Mouse (Mus musculus): ENCODE measurements around the gene Gm21988. TPM values are rescaled to one million over a fixed set of nuclear protein-coding genes. Genes with fewer than 3 reads are reported as not detected.

The Gm21988 gene
- polyA plus RNA-seq, 1 experiment from 2014 or later, result 10.7 TPM

DNA sequence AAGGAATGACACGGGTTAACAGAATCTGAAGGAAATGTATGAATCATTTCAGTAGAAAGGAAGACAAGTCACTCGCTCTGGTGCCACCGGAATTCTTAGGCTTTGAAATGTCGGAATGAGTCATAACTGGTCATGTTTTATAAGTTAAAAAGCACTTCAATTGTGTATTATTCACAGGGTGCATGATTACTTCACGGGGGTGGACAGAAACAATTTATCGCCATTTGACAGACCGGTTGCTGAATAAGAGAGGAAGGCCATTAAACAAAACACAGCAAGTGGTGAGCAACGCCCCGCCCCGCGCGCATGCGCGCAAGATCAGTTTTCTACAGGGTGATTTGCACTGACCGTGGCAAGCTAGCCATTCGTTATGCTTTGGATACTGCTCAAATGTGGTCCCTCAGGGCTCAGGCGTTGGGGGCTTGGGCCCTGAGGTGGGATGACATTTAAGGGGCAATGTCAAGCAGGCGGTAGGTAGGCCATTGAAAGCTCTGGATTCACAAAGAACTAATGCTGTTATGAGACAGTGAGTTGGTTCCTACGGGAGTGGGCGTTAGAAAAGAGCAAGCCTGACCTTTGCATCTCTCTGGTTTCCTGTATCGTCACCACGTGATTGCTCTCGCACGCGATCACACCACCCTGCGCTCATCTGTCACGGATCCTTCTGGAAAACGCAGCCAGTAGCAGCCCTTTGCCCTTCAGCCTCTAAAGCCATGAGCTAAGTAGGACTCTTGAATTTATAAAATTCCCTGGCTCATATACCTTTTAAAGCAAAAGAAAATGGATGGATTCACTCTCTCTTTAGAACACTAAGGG, 50.1 kb downstream of the Gm21988 start:
- no peak for DNase-seq (ENCODE audit: low spot score)
- H3K36me3 ChIP-seq, result no peaks in the 10 kb centered on the region
- no peaks in the 10 kb centered on the region for H3K4me1 ChIP-seq
- no peaks in the 10 kb centered on the region for H3K9me3 ChIP-seq (replicated peaks)
- no peak overlapping the region for H3K4me3 ChIP-seq
- 92% methylated on average over 28 of the region's 28 CpGs for WGBS
- no peak overlapping the region for H3K27ac ChIP-seq (replicated peaks)
- H3K27me3 ChIP-seq (ENCODE audit: low read depth, poor library complexity, severe bottlenecking), result no peaks in the 10 kb centered on the region

MicroRNAs encoded within 50 kb of the gene (microRNA counts, 519-probe panel; counts per million panel counts)
- not detected for microRNA mmu-miR-195
- microRNA mmu-miR-497, result not detected

Small RNAs within 50 kb of the gene (microRNA-seq; reads per million reads assigned to microRNA genes)
- gene Mir195a (362 reads per million, percentile 66 among the genes with 10 or more reads in this experiment), gene Mir497 (not detected), gene Mir497b (not detected)

Other genes starting within 250 kb of the Gm21988 start
- 409 and 454 TPM in 2 replicates for gene Gabarap, start 248.7 kb downstream of the Gm21988 start, polyA plus RNA-seq (2016; fragmentation: Nextera tagmentation; extraction: Ambion mirVana)
- gene Phf23, start 244.1 kb downstream of the Gm21988 start, polyA plus RNA-seq (2016; fragmentation: Nextera tagmentation; extraction: Ambion mirVana), result 95.1 and 96.3 TPM in 2 replicates
- 52.1 and 54.1 TPM in 2 replicates for gene Dvl2, start 239.2 kb downstream of the Gm21988 start, polyA plus RNA-seq (2016; fragmentation: Nextera tagmentation; extraction: Ambion mirVana)
- 42.2 and 48.6 TPM in 2 replicates for gene Acadvl, start 224.4 kb downstream of the Gm21988 start, polyA plus RNA-seq (2016; fragmentation: Nextera tagmentation; extraction: Ambion mirVana)
- 16.6 and 23.8 TPM in 2 replicates for gene Dlg4, start 222.9 kb downstream of the Gm21988 start, polyA plus RNA-seq (2016; fragmentation: Nextera tagmentation; extraction: Ambion mirVana)
- gene Asgr1, start 185.7 kb downstream of the Gm21988 start, polyA plus RNA-seq (2016; fragmentation: Nextera tagmentation; extraction: Ambion mirVana), result 0.58 and 0.73 TPM in 2 replicates
- not detected in 2 replicates for gene Asgr2, start 147.2 kb downstream of the Gm21988 start, polyA plus RNA-seq (2016; fragmentation: Nextera tagmentation; extraction: Ambion mirVana)
- 0.12 TPM in 1 of 2 replicates, not detected in the other for gene Mgl2, start 109.5 kb downstream of the Gm21988 start, polyA plus RNA-seq (2016; fragmentation: Nextera tagmentation; extraction: Ambion mirVana)
- 0.35 and 0.61 TPM in 2 replicates for gene Clec10a, start 83.6 kb downstream of the Gm21988 start, polyA plus RNA-seq (2016; fragmentation: Nextera tagmentation; extraction: Ambion mirVana)
- 1.2 and 1.3 TPM in 2 replicates for gene Slc16a11, start 27.1 kb downstream of the Gm21988 start, polyA plus RNA-seq (2016; fragmentation: Nextera tagmentation; extraction: Ambion mirVana)
- 16.0 and 18.9 TPM in 2 replicates for gene Slc16a13, start 18.8 kb downstream of the Gm21988 start, polyA plus RNA-seq (2016; fragmentation: Nextera tagmentation; extraction: Ambion mirVana)
- gene Bcl6b, start 10.0 kb downstream of the Gm21988 start, polyA plus RNA-seq (2016; fragmentation: Nextera tagmentation; extraction: Ambion mirVana), result 4.8 and 5.0 TPM in 2 replicates
- 241 and 244 TPM in 2 replicates for gene 0610010K14Rik, start 1.9 kb downstream of the Gm21988 start, polyA plus RNA-seq (2016; fragmentation: Nextera tagmentation; extraction: Ambion mirVana)
- gene Rnasek, start within 50 bp of the Gm21988 start, polyA plus RNA-seq (2016; fragmentation: Nextera tagmentation; extraction: Ambion mirVana), result 104 and 128 TPM in 2 replicates
- 2.5 TPM in 2 replicates for gene Alox12, start 15.5 kb upstream of the Gm21988 start, polyA plus RNA-seq (2016; fragmentation: Nextera tagmentation; extraction: Ambion mirVana)
- not detected in 2 replicates for gene Alox12e, start 82.8 kb upstream of the Gm21988 start, polyA plus RNA-seq (2016; fragmentation: Nextera tagmentation; extraction: Ambion mirVana)
- gene Alox15, start 112.2 kb upstream of the Gm21988 start, polyA plus RNA-seq (2016; fragmentation: Nextera tagmentation; extraction: Ambion mirVana), result 0.26 TPM in 1 of 2 replicates, not detected in the other
- gene Pelp1, start 170.2 kb upstream of the Gm21988 start, polyA plus RNA-seq (2016; fragmentation: Nextera tagmentation; extraction: Ambion mirVana), result 52.2 and 53.2 TPM in 2 replicates
- gene Arrb2, start 192.8 kb upstream of the Gm21988 start, polyA plus RNA-seq (2016; fragmentation: Nextera tagmentation; extraction: Ambion mirVana), result 28.3 and 37.4 TPM in 2 replicates
- gene Med11, start 212.1 kb upstream of the Gm21988 start, polyA plus RNA-seq (2016; fragmentation: Nextera tagmentation; extraction: Ambion mirVana), result 39.7 and 44.6 TPM in 2 replicates
- gene Zmynd15, start 219.6 kb upstream of the Gm21988 start, polyA plus RNA-seq (2016; fragmentation: Nextera tagmentation; extraction: Ambion mirVana), result 0.14 and 0.40 TPM in 2 replicates
- gene Cxcl16, start 220.2 kb upstream of the Gm21988 start, polyA plus RNA-seq (2016; fragmentation: Nextera tagmentation; extraction: Ambion mirVana), result 0.46 and 0.63 TPM in 2 replicates

All from midbrain, embryonic 10.5 days (tissue).